Mouse (Mus musculus) CD4-positive, CD25-positive, alpha-beta regulatory T cell, adult 4 months (primary cell): ENCODE results near the gene Lrp1. TPM values are rescaled to one million over a fixed set of nuclear protein-coding genes. Genes with fewer than 3 reads are reported as not detected.

Experiments used
- ATAC-seq: one replicate; pipeline ENCODE4 v1.8.0; 2017
- polyA plus RNA-seq, 2 experiments: library from polyadenylated mRNA; unstranded; fragments of 100-300 nt; shearing (Covaris generic); gene quantifications; one replicate each; pipeline ENCODE4 v1.2.1; 2017

Gene Lrp1
- polyA plus RNA-seq, 2 experiments from 2014 or later, result 0.30 to 0.96 TPM

DNA sequence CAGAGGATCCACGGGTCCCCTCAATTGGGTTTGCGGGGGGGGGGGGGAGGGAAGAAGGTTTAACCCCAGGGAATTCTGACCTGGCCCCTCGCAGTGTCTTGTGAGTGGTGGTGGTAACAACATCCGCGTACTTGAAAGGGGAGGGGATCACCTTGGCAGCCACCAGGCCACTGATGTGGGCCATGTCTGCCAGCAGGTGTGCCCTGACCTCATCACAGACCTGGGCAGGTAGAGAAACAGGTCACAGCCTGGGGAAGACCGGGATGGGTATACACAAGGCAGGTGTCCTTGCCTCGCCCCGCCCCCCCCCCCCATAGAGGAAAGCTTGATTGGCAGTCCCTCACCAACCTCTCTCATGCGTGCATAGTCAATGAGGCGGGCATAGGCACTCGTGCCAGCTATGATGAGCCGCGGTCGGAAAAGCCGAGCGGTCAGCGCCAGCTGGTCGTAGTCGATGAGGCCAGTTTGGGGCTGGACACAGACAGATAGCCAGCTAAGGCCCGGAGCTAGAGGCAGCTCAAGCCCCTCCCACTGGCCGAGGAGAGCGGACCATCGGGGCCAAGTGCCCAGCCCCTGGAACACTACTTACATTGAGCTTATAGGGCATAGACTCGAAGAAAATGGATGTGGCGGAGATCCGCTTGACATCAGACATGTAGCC, 101.8 kb downstream of the Lrp1 start:
- no peak for ATAC-seq

GRCm38 (mm10) chr10:127517941-127518340, 103.0 kb downstream of the Lrp1 start:
- ATAC-seq, result no peak

GRCm38 (mm10) chr10:127516576-127517260, 104.2 kb downstream of the Lrp1 start:
- ATAC-seq, result no peak

GRCm38 (mm10) chr10:127515983-127516459, 104.9 kb downstream of the Lrp1 start:
- no peak for ATAC-seq

DNA sequence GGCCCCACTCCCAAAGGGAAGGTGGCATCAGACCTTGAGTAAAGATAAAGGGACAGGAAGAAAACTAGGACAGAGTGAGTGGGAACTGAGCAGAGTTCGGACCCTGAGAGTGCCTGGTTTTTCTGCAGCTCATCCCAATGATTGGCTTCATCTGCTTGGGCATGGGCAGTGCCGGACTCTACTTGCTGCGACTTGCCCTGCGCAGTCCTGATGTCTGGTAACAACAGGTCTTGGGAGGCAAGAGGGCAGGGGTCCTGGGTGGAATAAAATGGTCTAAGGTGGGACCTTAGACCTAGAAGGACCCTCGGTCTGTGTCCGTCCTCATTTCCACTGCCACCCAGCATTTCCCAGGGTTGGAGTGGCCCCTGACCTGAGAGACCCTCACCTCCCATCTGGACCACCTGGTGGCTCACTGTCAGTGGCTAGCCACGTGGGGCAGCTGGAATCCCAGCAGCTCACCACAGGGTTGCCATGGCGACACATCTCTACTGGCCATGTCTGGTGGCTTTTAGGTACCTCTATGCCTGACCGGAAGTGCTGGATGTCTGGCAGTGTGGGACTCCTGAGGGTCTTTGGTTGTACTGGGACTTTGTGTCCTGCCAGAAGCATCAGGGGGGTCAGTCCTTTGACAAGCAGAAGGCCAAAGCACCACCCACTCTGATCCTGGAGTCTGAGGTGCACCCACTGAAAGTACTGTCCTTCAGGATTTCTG, 105.5 kb downstream of the Lrp1 start:
- no peak for ATAC-seq

DNA sequence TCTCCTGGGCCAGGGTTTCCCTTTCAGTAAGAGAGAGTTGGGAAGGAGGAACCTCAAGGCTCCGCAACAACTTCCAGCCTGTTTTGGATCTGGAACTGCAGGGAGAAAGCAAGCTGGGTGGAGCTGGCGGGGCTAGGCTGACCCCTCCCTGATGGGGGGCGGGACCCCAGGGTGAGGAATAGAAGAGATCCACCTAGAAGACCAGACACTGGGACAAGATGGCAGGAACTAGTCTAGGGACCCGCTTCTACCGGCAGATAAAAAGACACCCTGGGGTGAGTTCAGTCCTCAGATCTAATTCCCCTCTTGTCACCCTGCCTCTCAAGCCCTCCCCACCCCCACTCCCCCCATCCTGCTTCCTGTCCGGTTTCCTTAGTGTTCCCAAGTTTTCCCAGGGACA, 106.2 kb downstream of the Lrp1 start, which contains the start of gene Ndufa4l2:
Ndufa4l2 (plus strand) TSS at position 204 of the 400 bp plus-strand sequence.
- no peak for ATAC-seq

- ATAC-seq, result no peak
Observed at GRCm38 (mm10) chr10:127514111-127514698, 106.7 kb downstream of the Lrp1 start.

DNA sequence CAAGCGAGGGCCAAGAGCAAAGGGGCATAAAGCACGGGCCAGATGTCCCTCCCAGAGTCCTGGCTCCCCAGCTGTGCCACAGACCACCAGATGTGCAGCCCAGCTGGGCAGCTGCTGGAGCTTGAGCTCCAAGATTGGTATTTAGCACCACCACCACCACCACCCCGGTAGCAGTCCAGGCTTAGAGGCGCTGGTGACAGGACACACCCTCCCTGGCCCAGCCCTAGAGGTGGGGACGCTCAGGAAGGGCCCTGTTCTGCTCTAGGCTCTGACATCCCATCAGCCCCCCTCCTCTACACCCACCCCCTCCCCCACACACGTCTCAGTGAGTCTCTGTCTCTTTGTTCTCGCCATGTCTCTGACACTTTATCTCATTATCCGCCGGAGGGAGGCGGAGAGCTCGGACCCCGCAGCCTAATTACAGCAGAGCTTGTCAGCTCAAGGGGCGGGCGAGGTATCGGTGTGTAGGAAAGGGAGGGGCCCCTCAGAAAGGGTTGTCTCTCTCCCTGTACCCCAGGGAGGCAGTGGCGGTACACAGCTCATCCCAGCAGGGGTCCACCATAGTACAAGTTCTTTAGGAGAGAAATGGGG, 107.4 kb downstream of the Lrp1 start:
- no peak for ATAC-seq

DNA sequence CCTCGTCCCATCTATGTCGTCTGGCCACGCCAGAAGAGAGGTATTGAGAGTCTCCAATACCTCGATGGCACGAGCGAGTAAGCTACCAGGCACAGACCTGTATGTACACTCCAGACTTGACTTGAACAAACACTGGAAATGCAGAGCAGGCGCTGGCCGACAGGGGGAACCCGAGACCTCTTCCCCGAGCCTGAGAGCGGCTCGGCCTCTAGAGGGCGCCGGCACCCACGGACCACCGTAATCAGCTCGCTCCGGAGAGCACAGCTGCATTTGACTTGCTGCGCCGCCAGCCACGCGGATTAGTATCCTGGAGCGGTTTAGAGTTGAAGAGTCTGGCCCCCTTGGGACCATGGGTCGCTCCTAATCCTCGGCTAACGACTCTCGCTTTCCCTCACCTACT, 108.1 kb downstream of the Lrp1 start:
- ATAC-seq, result peak; percentile 80

DNA sequence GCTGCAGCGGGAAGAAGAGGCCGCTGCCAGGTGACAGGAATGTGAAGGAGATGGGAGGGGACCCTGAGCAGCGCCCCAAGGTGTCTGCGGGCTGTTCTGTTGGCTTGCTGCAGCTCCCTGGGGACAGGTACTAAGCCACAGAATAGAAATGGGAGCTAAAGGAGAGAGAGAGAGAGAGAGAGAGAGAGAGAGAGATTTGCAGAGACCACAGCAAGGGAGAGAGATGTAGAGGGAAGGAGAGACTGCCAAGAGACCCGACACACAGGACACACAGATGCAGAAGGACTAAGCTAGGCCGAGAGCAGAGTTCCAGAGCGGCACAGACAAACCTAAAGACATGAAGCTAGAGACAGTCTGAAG, 108.7 kb downstream of the Lrp1 start:
- no peak for ATAC-seq

GRCm38 (mm10) chr10:127511634-127512306, 109.2 kb downstream of the Lrp1 start:
- ATAC-seq, result peak; percentile 19

GRCm38 (mm10) chr10:127510895-127511617, 109.9 kb downstream of the Lrp1 start:
- no peak for ATAC-seq

DNA sequence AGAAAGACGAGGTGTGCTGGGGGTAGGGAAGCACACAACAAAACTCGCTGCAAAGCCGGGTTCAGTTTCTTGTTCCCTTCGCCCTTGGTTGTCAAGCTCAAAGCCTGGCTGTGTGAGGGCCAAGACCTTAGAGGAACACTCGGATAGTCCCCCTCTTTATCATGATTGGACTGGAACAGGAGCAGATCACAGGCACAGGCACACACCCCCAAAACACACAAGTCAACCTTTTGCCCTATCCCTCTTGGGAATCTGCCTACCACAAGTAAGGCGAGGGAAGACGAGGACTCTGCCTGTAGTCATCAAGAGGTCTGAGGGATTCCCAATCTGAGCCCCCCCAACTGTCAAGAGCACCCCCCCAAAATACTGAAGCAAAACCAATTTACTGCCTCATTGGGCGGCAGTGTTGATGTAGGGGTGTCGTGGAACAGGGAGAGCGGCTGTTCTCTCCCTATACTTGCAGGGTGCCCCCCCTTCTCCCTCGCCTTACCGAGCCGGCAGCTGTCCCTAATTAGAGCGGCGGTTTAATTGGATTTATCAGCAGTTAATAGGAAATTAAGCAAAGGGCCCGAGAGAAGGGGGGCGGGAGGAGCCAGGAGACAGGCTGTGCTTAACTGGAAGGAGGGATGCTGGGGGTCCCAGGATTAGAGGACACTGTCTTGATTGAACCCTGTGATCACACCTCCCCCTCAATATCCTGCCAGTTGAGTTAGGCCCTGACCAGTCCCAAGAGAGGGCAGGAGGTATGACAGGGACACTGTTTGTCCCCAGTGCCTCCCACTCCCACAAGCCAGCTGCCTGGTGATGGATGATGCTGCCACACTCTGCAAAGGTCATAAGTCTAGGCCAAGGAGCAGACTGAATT, 110.9 kb downstream of the Lrp1 start:
- ATAC-seq, result no peak

- peak; percentile 46 for ATAC-seq
Observed at GRCm38 (mm10) chr10:127509051-127509836, 111.7 kb downstream of the Lrp1 start.

DNA sequence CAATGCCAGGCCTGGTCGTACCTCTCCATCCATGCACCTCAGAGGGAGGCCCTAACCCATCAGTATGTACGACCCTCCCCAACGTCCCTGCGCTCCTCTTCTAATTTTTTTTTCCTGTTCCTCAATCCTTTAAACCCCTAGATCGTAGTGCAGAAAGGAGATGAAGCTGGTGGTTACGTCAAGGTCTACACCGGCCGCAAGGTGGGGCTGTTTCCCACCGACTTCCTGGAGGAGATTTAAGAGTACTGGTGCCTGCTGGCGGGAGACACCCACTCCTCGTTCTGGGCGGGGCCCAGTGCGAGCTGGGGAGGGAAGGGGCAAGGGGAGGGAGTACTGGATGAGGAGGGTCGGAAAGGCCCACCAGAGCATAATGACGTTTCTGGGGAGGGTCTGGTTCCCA, 112.7 kb downstream of the Lrp1 start:
- ATAC-seq, result peak; percentile 34

GRCm38 (mm10) chr10:127500894-127501893, 119.8 kb downstream of the Lrp1 start, which contains the start of gene Stac3:
Stac3 (plus strand) TSS chr10:127501686.
- ATAC-seq, result no peak

DNA sequence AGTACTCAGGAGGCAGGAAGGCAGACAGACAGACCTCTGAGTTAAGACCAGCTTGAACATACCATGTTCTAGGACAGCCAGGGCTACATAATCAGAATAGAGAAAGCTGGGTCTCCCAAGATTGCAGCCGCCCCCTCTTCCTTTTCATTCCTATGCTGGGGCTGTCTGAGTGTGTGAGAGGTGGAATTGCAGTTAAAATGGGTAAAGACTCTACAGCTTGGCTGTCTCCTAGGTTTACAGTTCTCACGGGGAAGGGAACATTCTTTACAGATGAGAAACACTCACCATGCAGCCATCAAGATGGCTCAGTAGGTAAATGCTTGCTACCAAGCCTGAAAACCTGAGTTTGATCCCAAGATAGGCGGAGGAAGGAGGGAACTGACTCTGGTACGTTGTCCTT, 120.9 kb downstream of the Lrp1 start:
- no peak for ATAC-seq

GRCm38 (mm10) chr10:127499516-127499915, 121.4 kb downstream of the Lrp1 start:
- no peak for ATAC-seq
